Mouse (Mus musculus) midbrain, embryonic 16.5 days (tissue): Measurements from ENCODE around the gene Zcchc24. TPM values are rescaled to one million over a fixed set of nuclear protein-coding genes. Genes with fewer than 3 reads are reported as not detected.

Source experiments
- ATAC-seq: fragments of 200-750 bp; cut with Nextera tagmentation; 2 replicates; pipeline ENCODE4 v1.8.0; 2017; ENCODE audit warnings: moderate TSS enrichment
- H3K27ac ChIP-seq: fragments of 300-500 bp; sonication (generic); 2 replicates; pipeline ENCODE4 v1.5.1; 2014; ENCODE audit warnings: mild to moderate bottlenecking, low read length, mixed read lengths
- H3K27me3 ChIP-seq: fragments of 300-500 bp; sonication (generic); 2 replicates; pipeline ENCODE4 v1.6.1; 2014; ENCODE audit warnings: low read depth, low read length, mixed read lengths; ENCODE audit not compliant: control insufficient read depth, insufficient read depth
- H3K36me3 ChIP-seq: fragments of 300-500 bp; sonication (generic); 2 replicates; pipeline ENCODE4 v1.6.1; 2014; ENCODE audit warnings: mild to moderate bottlenecking, low read length, moderate library complexity, mixed read lengths; ENCODE audit not compliant: control insufficient read depth, insufficient read depth
- H3K4me1 ChIP-seq: fragments of 300-500 bp; sonication (generic); 2 replicates; pipeline ENCODE4 v1.6.1; 2014; ENCODE audit warnings: mild to moderate bottlenecking, low read length, mixed read lengths; ENCODE audit not compliant: control insufficient read depth, insufficient read depth
- H3K4me2 ChIP-seq: fragments of 300-500 bp; sonication (generic); 2 replicates; pipeline ENCODE4 v1.6.1; 2014; ENCODE audit warnings: mild to moderate bottlenecking, low read length, mixed read lengths
- H3K4me3 ChIP-seq: fragments of 300-500 bp; sonication (generic); 2 replicates; pipeline ENCODE4 v1.5.1; 2014; ENCODE audit warnings: low read depth, mild to moderate bottlenecking, low read length, moderate library complexity, mixed read lengths
- H3K9ac ChIP-seq: fragments of 300-500 bp; sonication (generic); 2 replicates; pipeline ENCODE4 v1.6.1; 2014; ENCODE audit warnings: low read depth, low read length, mixed read lengths
- H3K9me3 ChIP-seq: fragments of 300-500 bp; sonication (generic); replicated peaks from 2 replicates; pipeline ENCODE4 v1.6.1; 2014; ENCODE audit warnings: mild to moderate bottlenecking, low read length, mixed read lengths; ENCODE audit not compliant: control insufficient read depth, poor library complexity, severe bottlenecking
- WGBS: fragments of 180-500 bp; shearing (Covaris S2); extraction: QIAGEN DNeasy Blood & Tissue Kit; methylation state at CpG from one replicate; pipeline ENCODE4 v1.1.7; 2014; 5-methylcytosine and 5-hydroxymethylcytosine counted together
- polyA plus RNA-seq: library from polyadenylated mRNA; unstranded; fragments of >200 nt; fragmentation: Nextera tagmentation; extraction: Ambion mirVana; gene quantifications from 2 replicates; pipeline ENCODE4 v1.2.1, GENCODE M21; 2015

Gene Zcchc24
- polyA plus RNA-seq, 1 experiment from 2014 or later: 12.2 TPM

- H3K9me3 ChIP-seq: no peaks in the 10 kb centered on the region
- H3K27me3 ChIP-seq: no peaks in the 10 kb centered on the region
- no peak overlapping the region for H3K9ac ChIP-seq
- no peaks in the 10 kb centered on the region for H3K4me1 ChIP-seq
- WGBS: 76% methylated on average over 4 of the region's 4 CpGs
- H3K4me2 ChIP-seq: no peak overlapping the region
- H3K4me3 ChIP-seq: no peak overlapping the region
- ATAC-seq: no peak
- no peaks in the 10 kb centered on the region for H3K36me3 ChIP-seq
- H3K27ac ChIP-seq: no peak overlapping the region
These were observed 60.4 kb downstream of the Zcchc24 start for GRCm38 (mm10) chr14:25708451-25708850.

GRCm38 (mm10) chr14:25707691-25708181 is 61.1 kb downstream of the Zcchc24 start:
- no peak; the same call in 1 of the 2 replicates for ATAC-seq
- 59% methylated on average over 5 of the region's 5 CpGs for WGBS
- H3K4me2 ChIP-seq: no peak overlapping the region
- no peaks in the 10 kb centered on the region for H3K9me3 ChIP-seq
- no peaks in the 10 kb centered on the region for H3K4me1 ChIP-seq
- no peak overlapping the region for H3K9ac ChIP-seq
- no peak overlapping the region for H3K27ac ChIP-seq
- H3K36me3 ChIP-seq: no peaks in the 10 kb centered on the region
- H3K27me3 ChIP-seq: no peaks in the 10 kb centered on the region
- no peak overlapping the region for H3K4me3 ChIP-seq

GRCm38 (mm10) chr14:25701986-25702385 is 66.9 kb downstream of the Zcchc24 start:
- ATAC-seq: peak; percentile 47; the same call in 1 of the 2 replicates

GRCm38 (mm10) chr14:25696356-25696755 is 72.5 kb downstream of the Zcchc24 start:
- Histone ChIP-seq H3K4me2 (no peak overlapping the region), H3K9ac (no peak overlapping the region), H3K36me3 (peaks cover 9% of the 10 kb centered on the region), H3K27me3 (no peaks in the 10 kb centered on the region), H3K9me3 (no peaks in the 10 kb centered on the region), H3K4me1 (peaks cover 18% of the 10 kb centered on the region), H3K4me3 (no peak overlapping the region), H3K27ac (no peak overlapping the region)
- no peak for ATAC-seq
- 72% methylated on average over 2 of the region's 2 CpGs for WGBS

More at GRCm38 (mm10) chr14:25701986-25702385, 66.9 kb downstream of the Zcchc24 start:
- no peak overlapping the region for H3K4me3 ChIP-seq
- H3K4me1 ChIP-seq: no peaks in the 10 kb centered on the region
- H3K27me3 ChIP-seq: no peaks in the 10 kb centered on the region
- H3K4me2 ChIP-seq: no peak overlapping the region
- H3K27ac ChIP-seq: no peak overlapping the region
- H3K9me3 ChIP-seq: no peaks in the 10 kb centered on the region
- peaks cover 9% of the 10 kb centered on the region for H3K36me3 ChIP-seq
- H3K9ac ChIP-seq: no peak overlapping the region

GRCm38 (mm10) chr14:25695059-25695458 is 73.8 kb downstream of the Zcchc24 start:
- no peaks in the 10 kb centered on the region for H3K9me3 ChIP-seq
- H3K4me3 ChIP-seq: peak overlapping the region; percentile 91
- peaks cover 9% of the 10 kb centered on the region for H3K36me3 ChIP-seq
- peak overlapping the region; percentile 98 for H3K4me2 ChIP-seq
- WGBS: 74% methylated on average over 6 of the region's 6 CpGs
- no peak for ATAC-seq
- H3K27me3 ChIP-seq: no peaks in the 10 kb centered on the region
- peaks cover 18% of the 10 kb centered on the region for H3K4me1 ChIP-seq
- no peak overlapping the region for H3K27ac ChIP-seq
- peak overlapping the region; percentile 86 for H3K9ac ChIP-seq

- ATAC-seq: peak; percentile 40
- H3K4me2 ChIP-seq: peak overlapping the region; percentile 98
- H3K36me3 ChIP-seq: peaks cover 7% of the 10 kb centered on the region
- no peaks in the 10 kb centered on the region for H3K9me3 ChIP-seq
- H3K27ac ChIP-seq: peak overlapping the region; percentile 30; the same call in 1 of the 2 replicates
- peak overlapping the region; percentile 91 for H3K4me3 ChIP-seq
- peak overlapping the region; percentile 86 for H3K9ac ChIP-seq
- WGBS: 1% methylated on average over 10 of the region's 10 CpGs
- peaks cover 18% of the 10 kb centered on the region for H3K4me1 ChIP-seq
- no peaks in the 10 kb centered on the region for H3K27me3 ChIP-seq
These were observed 74.3 kb downstream of the Zcchc24 start for GRCm38 (mm10) chr14:25694569-25694897.

GRCm38 (mm10) chr14:25693888-25694568 is 74.8 kb downstream of the Zcchc24 start, which contains the start of gene Ppif:
Gene Ppif (plus strand): TSS chr14:25694154.
- H3K9ac ChIP-seq: peak within 1 kb of the TSS; percentile 86
- H3K4me1 ChIP-seq: peaks cover 18% of the 10 kb centered on the region
- H3K27me3 ChIP-seq: no peaks in the 10 kb centered on the region
- peak; percentile 91 for ATAC-seq
- peak within 1 kb of the TSS; percentile 98 for H3K4me2 ChIP-seq
- peak within 1 kb of the TSS; percentile 91 for H3K4me3 ChIP-seq
- peak within 1 kb of the TSS; percentile 63 for H3K27ac ChIP-seq
- H3K9me3 ChIP-seq: no peaks in the 10 kb centered on the region
- WGBS: under 1% methylated on average over 68 of the region's 70 CpGs
- peaks cover 2% of the 10 kb centered on the region for H3K36me3 ChIP-seq

GRCm38 (mm10) chr14:25693271-25693887 is 75.5 kb downstream of the Zcchc24 start:
- Histone ChIP-seq H3K9me3 (no peaks in the 10 kb centered on the region), H3K9ac (peak overlapping the region; percentile 43; the same call in 1 of the 2 replicates), H3K4me3 (peak overlapping the region; percentile 91), H3K27me3 (no peaks in the 10 kb centered on the region), H3K4me1 (peaks cover 18% of the 10 kb centered on the region), H3K27ac (peak overlapping the region; percentile 63), H3K4me2 (peak overlapping the region; percentile 98), H3K36me3 (no peaks in the 10 kb centered on the region)
- 57% methylated on average over 6 of the region's 6 CpGs for WGBS
- no peak; the same call in 1 of the 2 replicates for ATAC-seq
